Mouse (Mus musculus) stomach, postnatal 0 days (tissue): ENCODE measurements around the gene Cyp2c40.
"Not testable (repeated sequence)": the region's sequence is repeated elsewhere in the genome, so short reads cannot be mapped to it uniquely, and the experiment has no call there.

Experiments used
- CTCF ChIP-seq: IDR thresholded peaks from 2 replicates; pipeline ENCODE4 v1.5.1; 2016; ENCODE audit warnings: antibody characterized with exemption, low read depth, mild to moderate bottlenecking, moderate library complexity
- EP300 ChIP-seq: optimal IDR thresholded peaks from 2 replicates; pipeline ENCODE3; 2016; ENCODE audit warnings: antibody characterized with exemption

- TF ChIP-seq CTCF, EP300: not testable (repeated sequence)
Measured at GRCm38 (mm10) chr19:39812714-39813113, at the start of gene Cyp2c40.
